Mouse (Mus musculus): ENCODE measurements around the gene Fam214b.
"Not testable (repeated sequence)": the region's sequence is repeated elsewhere in the genome, so short reads cannot be mapped to it uniquely, and the experiment has no call there.

Gene Fam214b

DNA sequence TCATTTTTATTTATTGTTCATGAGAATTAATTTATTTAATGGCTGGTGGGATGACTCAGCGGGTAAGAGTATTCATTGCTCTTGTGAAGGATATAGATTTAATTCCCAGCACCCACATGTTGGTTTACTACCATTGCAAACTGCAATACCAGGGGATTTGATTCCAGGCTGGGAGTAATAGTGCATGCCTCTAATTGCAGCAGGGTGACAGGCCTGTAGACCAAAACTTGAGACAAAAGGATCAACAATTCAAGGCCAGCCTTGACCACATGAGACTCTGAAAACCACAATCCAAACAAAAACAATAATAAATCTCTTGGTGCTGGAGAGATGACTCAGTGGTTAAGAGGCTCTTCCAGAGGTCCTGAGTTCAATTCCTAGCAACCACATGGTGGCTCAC, 33.9 kb downstream of the Fam214b start:
- intact Hi-C loops (cut with DNase I) = no loop called here

- intact Hi-C loops (cut with DNase I) = no loop called here
Measured at GRCm38 (mm10) chr4:43010161-43011038, 35.6 kb downstream of the Fam214b start, which contains the start of gene Fancg. Gene Fancg (minus strand): TSS chr4:43010506.

- intact Hi-C loops (cut with DNase I) = loop anchor here (2.0 kb wide), 1 partner anchor 19 kb away; the partner anchor contains the start of gene Pigo
Measured at GRCm38 (mm10) chr4:43005765-43006164, 40.3 kb downstream of the Fam214b start.

GRCm38 (mm10) chr4:43004951-43005350, 41.1 kb downstream of the Fam214b start:
- intact Hi-C loops (cut with DNase I) = no loop called here

- intact Hi-C loops (cut with DNase I) = no loop called here
Measured at GRCm38 (mm10) chr4:43002756-43003439, 43.1 kb downstream of the Fam214b start.

DNA sequence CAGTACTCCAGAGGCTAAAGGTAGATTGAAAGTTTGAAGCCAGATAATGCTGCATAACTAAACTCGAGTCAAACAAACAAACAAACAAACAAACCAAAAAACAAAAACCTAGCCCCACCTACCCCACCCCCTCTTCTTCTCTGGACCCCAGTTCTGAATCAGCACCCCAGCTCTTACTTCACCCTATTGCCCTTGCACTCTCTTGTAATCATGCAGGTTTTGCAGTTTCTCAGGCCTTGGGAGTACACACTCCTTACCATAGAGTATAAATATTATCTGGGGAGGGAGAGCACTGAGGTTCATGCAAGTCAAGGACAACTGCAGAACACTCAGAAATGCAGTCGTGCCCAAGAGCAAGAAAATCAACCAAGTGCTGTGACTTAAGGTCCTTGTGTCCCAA, 44.7 kb downstream of the Fam214b start:
- intact Hi-C loops (cut with DNase I) = no loop called here

DNA sequence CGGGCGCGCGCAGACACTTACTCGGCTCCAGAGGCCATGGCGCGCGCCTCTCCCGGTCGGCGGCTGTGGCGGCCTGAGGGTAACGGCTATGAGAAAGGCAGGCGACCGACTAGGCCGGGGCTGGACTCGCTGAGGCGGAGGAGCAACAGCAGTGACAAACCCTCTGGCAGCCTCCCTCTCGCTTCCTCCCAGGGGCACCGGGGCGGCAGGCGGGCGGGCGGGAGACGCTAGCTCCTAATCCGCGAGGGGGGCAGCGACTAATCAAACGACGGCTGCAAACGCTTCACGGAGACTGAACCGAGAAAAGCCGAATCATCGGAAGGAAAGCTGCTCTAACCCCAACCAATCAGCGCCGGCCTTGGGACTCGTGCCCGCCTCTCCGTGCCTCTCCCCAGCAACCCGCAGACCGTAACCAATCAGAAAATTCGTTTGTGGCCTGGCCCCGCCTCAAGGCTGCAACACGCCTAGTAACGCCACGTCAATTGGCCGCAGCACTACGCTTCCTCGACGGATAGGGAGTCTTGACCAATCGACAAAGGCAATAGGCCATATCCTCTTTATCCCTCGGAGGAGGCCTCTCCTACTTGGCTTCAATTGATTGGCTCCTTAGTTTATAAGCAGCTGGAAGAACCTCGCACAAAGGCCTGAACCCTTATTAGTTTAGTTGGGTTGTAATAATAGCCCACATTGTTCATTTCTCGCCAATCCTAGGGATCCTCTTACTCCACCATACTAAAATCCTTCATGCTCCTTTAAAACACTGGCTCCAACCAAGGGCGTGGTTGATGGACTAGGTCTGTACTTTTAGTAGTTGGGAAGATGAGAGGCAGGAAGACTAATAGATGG, 45.7 kb downstream of the Fam214b start, which contains the start of gene Vcp:
Vcp (minus strand) TSS at position 367 of the 846 bp plus-strand sequence.
- intact Hi-C loops (cut with DNase I) = not testable (repeated sequence)

GRCm38 (mm10) chr4:42999451-43000140, 46.4 kb downstream of the Fam214b start:
- intact Hi-C loops (cut with DNase I) = no loop called here

GRCm38 (mm10) chr4:42998022-42998421, 48.0 kb downstream of the Fam214b start:
- intact Hi-C loops (cut with DNase I) = no loop called here

- intact Hi-C loops (cut with DNase I) = no loop called here
Measured at GRCm38 (mm10) chr4:42988296-42988695, 57.7 kb downstream of the Fam214b start.

Measured in adrenal gland (tissue).